Mouse (Mus musculus) spleen, adult 2 months (tissue): ENCODE results near the gene Fam217a. TPM values are rescaled to one million over a fixed set of nuclear protein-coding genes. Genes with fewer than 3 reads are reported as not detected.
"Not testable (repeated sequence)": the region's sequence is repeated elsewhere in the genome, so short reads cannot be mapped to it uniquely, and the experiment has no call there.

ENCODE experiments used
- DNase-seq, 2 experiments: peaks; one replicate each; pipeline versions ENCODE4 v3.0.0 to v3.0.0-alpha.2; 2012 to 2021; ENCODE audit warnings: low spot score in 2 of 2, low read depth in 1 of 2
- H3K27ac ChIP-seq: fragments of 200-500 bp; 2 replicates; pipeline ENCODE4 v1.5.1; 2012; ENCODE audit warnings: low read length, inconsistent platforms; ENCODE audit not compliant: insufficient read depth
- H3K27me3 ChIP-seq: fragments of 200-500 bp; 2 replicates; pipeline ENCODE4 v1.6.1; 2012; ENCODE audit warnings: mild to moderate bottlenecking, moderate library complexity, low read length, inconsistent platforms; ENCODE audit not compliant: control insufficient read depth, insufficient read depth
- H3K36me3 ChIP-seq: fragments of 200-500 bp; 2 replicates; pipeline ENCODE4 v1.6.1; 2012; ENCODE audit warnings: mild to moderate bottlenecking, low read length, inconsistent platforms; ENCODE audit not compliant: control insufficient read depth, insufficient read depth
- H3K4me1 ChIP-seq: fragments of 200-500 bp; 2 replicates; pipeline ENCODE4 v1.6.1; 2011; ENCODE audit warnings: inconsistent platforms; ENCODE audit not compliant: control insufficient read depth, insufficient read depth, insufficient read length
- H3K4me3 ChIP-seq: fragments of 200-500 bp; 2 replicates; pipeline ENCODE4 v1.5.1; 2011; ENCODE audit warnings: mild to moderate bottlenecking, inconsistent platforms; ENCODE audit not compliant: insufficient read depth, insufficient read length; ENCODE audit errors: extremely low read depth
- CTCF ChIP-seq: fragments of 200-500 bp; IDR thresholded peaks from 2 replicates; pipeline ENCODE4 v1.5.1; 2011; ENCODE audit warnings: mild to moderate bottlenecking, inconsistent platforms; ENCODE audit not compliant: insufficient read depth, insufficient read length, insufficient replicate concordance; ENCODE audit errors: extremely low read depth
- POLR2A ChIP-seq: fragments of 200-500 bp; IDR thresholded peaks from 2 replicates; pipeline ENCODE4 v1.6.1; 2011; ENCODE audit warnings: low read depth, low read length, inconsistent platforms
- WGBS: fragments of 180-500 bp; shearing (Covaris S2); methylation state at CpG from one replicate; pipeline ENCODE4 v1.1.7; 2018; 5-methylcytosine and 5-hydroxymethylcytosine counted together
- polyA plus RNA-seq: library from polyadenylated mRNA; depleted of rRNA; stranded (reverse); fragments of >200 nt; gene quantifications from 2 replicates; pipeline ENCODE4 v1.2.3, GENCODE M21; 2012; rRNA removed

Fam217a gene
- polyA plus RNA-seq, 1 experiment: not detected

- Histone ChIP-seq H3K27me3 (no peaks in the 10 kb centered on the region), H3K27ac (peak within 1 kb of the TSS; percentile 94), H3K4me1 (peaks cover 2% of the 10 kb centered on the region; the same call in 1 of the 2 replicates), H3K4me3 (peak within 1 kb of the TSS; percentile 92), H3K36me3 (no peaks in the 10 kb centered on the region)
- TF ChIP-seq CTCF (no peak), POLR2A (peak; percentile 53)
- peak; percentile 77 to 88 for DNase-seq
- WGBS: 2% methylated on average over 40 of the region's 40 CpGs
Observed at GRCm38 (mm10) chr13:34875166-34875710, 48.9 kb downstream of the Fam217a start, which contains the start of gene Prpf4b. TSS of gene Prpf4b (plus strand) at chr13:34875302.

- H3K4me1 ChIP-seq, H3K27me3 ChIP-seq, H3K36me3 ChIP-seq, DNase-seq: not testable (repeated sequence)
- H3K27ac ChIP-seq: peak overlapping the region; percentile 94
- 11% methylated on average over 13 of the region's 13 CpGs for WGBS
- peak overlapping the region; percentile 92 for H3K4me3 ChIP-seq
Observed at GRCm38 (mm10) chr13:34874736-34875135, 49.4 kb downstream of the Fam217a start.

- Histone ChIP-seq H3K27ac (peak overlapping the region; percentile 71), H3K36me3 (no peaks in the 10 kb centered on the region), H3K27me3 (no peaks in the 10 kb centered on the region), H3K4me3 (peak overlapping the region; percentile 73), H3K4me1 (no peaks in the 10 kb centered on the region; the same call in 1 of the 2 replicates)
- peak; percentile 88 to 92 for DNase-seq
- WGBS: 5% methylated on average over 45 of the region's 45 CpGs
- peak; percentile 39 for TF ChIP-seq POLR2A
- no peak for TF ChIP-seq CTCF
Observed at GRCm38 (mm10) chr13:34873801-34874681, 50.1 kb downstream of the Fam217a start.

- DNase-seq: peak; percentile 13 to 64
- peak; percentile 15; the same call in 1 of the 2 replicates for TF ChIP-seq CTCF
- no peak for TF ChIP-seq POLR2A
Observed at GRCm38 (mm10) chr13:34864420-34865169, 59.5 kb downstream of the Fam217a start.

DNA sequence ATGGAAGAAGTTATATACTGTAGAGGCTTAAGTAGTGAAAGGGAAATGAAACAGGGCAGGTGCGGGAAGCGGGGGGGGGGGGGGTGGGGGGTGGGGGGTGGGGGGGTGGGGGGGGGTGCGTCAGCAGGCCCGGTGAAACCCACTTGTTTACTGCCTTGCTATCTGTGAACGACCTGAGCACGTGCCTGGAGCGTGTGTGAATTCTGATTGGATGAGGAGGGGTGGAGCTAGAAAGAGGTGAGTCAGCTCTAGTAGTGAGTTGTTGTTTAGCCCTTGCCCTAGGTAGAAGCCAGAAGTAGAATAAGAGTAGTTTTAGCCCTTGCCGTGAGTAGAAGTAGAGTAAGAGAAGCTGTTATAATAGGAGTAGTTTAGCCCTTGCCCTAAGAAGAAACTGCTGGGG lies 62.9 kb downstream of the Fam217a start:
- WGBS: 19% methylated on average over 7 of the region's 8 CpGs
- DNase-seq: peak in 1 of 2 experiments; percentile 32
- not testable (repeated sequence) for H3K4me3 ChIP-seq, H3K36me3 ChIP-seq, H3K4me1 ChIP-seq, H3K27ac ChIP-seq, H3K27me3 ChIP-seq

More at GRCm38 (mm10) chr13:34864420-34865169, 59.5 kb downstream of the Fam217a start:
- Histone ChIP-seq H3K4me3 (no peak overlapping the region), H3K27ac (no peak overlapping the region), H3K4me1 (peaks cover 3% of the 10 kb centered on the region; the same call in 1 of the 2 replicates), H3K27me3 (no peaks in the 10 kb centered on the region), H3K36me3 (no peaks in the 10 kb centered on the region)
- WGBS: 42% methylated on average over 7 of the region's 7 CpGs

Other genes with a start within 250 kb of the Fam217a start
- not detected in 2 replicates for gene Fam50b, start 189.5 kb downstream of the Fam217a start, polyA plus RNA-seq
- 6.8 and 9.1 TPM in 2 replicates for gene Prpf4b, start 49.0 kb downstream of the Fam217a start, polyA plus RNA-seq
- gene 4933417A18Rik, start 99 bp upstream of the Fam217a start, polyA plus RNA-seq: not detected in 2 replicates
- gene Eci3, start 39.5 kb upstream of the Fam217a start, polyA plus RNA-seq: 0.07 TPM in 1 of 2 replicates, not detected in the other
- gene Eci2, start 102.8 kb upstream of the Fam217a start, polyA plus RNA-seq: 15.0 and 16.0 TPM in 2 replicates